Mouse (Mus musculus): ENCODE results near the gene Trim25. TPM values are rescaled to one million over a fixed set of nuclear protein-coding genes. Genes with fewer than 3 reads are reported as not detected.

Gene Trim25
- 5.5 and 13.7 TPM in 2 replicates for polyA plus RNA-seq (2015; fragmentation: Nextera tagmentation; extraction: Ambion mirVana)

GRCm38 (mm10) chr11:88998974-88999722 is at the start of gene Trim25:
Gene Trim25 (plus strand): TSS chr11:88999376.
- peak within 1 kb of the TSS; percentile 55 for H3K4me2 ChIP-seq
- peaks cover 10% of the 10 kb centered on the region for H3K4me1 ChIP-seq
- peak within 1 kb of the TSS; percentile 42 for H3K4me3 ChIP-seq (replicated peaks)
- H3K9ac ChIP-seq (replicated peaks): peak within 1 kb of the TSS; percentile 37; the same call in 1 of the 2 replicates
- H3K9me3 ChIP-seq (replicated peaks): no peaks in the 10 kb centered on the region
- no peak for ATAC-seq (ENCODE audit: low FRiP score)
- peaks cover 19% of the 10 kb centered on the region for H3K27me3 ChIP-seq (replicated peaks)
- no peak within 1 kb of the TSS for H3K27ac ChIP-seq (replicated peaks)
- WGBS: 2% methylated on average over 48 of the region's 48 CpGs
- no peaks in the 10 kb centered on the region for H3K36me3 ChIP-seq

GRCm38 (mm10) chr11:88949802-88950639 is 49.2 kb upstream of the Trim25 start:
- Histone ChIP-seq H3K4me1 (peaks cover 13% of the 10 kb centered on the region), H3K36me3 (peaks cover 13% of the 10 kb centered on the region), H3K4me3 (replicated peaks) (no peak overlapping the region), H3K4me2 (no peak overlapping the region), H3K27ac (replicated peaks) (no peak overlapping the region), H3K27me3 (replicated peaks) (no peaks in the 10 kb centered on the region), H3K9ac (replicated peaks) (no peak overlapping the region), H3K9me3 (replicated peaks) (no peaks in the 10 kb centered on the region)
- ATAC-seq (ENCODE audit: low FRiP score): no peak
- 87% methylated on average over 8 of the region's 8 CpGs for WGBS

- H3K36me3 ChIP-seq: peaks cover 9% of the 10 kb centered on the region
- no peak overlapping the region for H3K27ac ChIP-seq (replicated peaks)
- no peak for ATAC-seq (ENCODE audit: low FRiP score)
- no peaks in the 10 kb centered on the region for H3K9me3 ChIP-seq (replicated peaks)
- H3K4me2 ChIP-seq: no peak overlapping the region
- peaks cover 19% of the 10 kb centered on the region for H3K4me1 ChIP-seq
- H3K9ac ChIP-seq (replicated peaks): no peak overlapping the region
- no peak overlapping the region for H3K4me3 ChIP-seq (replicated peaks)
- no peaks in the 10 kb centered on the region for H3K27me3 ChIP-seq (replicated peaks)
- 92% methylated on average over 13 of the region's 13 CpGs for WGBS
Measured at GRCm38 (mm10) chr11:88950640-88951250, 48.4 kb upstream of the Trim25 start.

DNA sequence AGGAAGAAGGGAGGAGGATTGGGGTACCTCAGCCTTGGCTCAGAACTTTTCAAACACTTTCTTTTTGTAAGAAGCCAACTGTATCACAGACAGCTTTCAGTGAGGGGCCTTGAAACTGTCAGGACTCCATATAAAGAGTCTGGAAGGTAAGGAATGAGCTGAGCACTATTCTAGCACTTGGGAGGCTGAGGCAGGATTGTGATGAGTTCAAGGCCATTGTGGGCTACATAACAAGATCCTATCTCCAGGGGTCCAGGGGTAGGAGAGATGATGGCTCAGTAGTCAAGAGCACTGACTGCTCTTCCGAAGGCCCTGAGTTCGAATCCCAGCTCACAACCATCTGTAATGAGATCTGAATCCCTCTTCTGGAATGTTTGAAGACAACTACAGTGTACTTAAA is 47.6 kb upstream of the Trim25 start:
- WGBS: 97% methylated on average over 2 of the region's 2 CpGs
- Histone ChIP-seq H3K27me3 (replicated peaks) (no peaks in the 10 kb centered on the region), H3K36me3 (peaks cover 9% of the 10 kb centered on the region), H3K27ac (replicated peaks) (no peak overlapping the region), H3K4me3 (replicated peaks) (no peak overlapping the region), H3K9ac (replicated peaks) (no peak overlapping the region), H3K9me3 (replicated peaks) (no peaks in the 10 kb centered on the region), H3K4me2 (no peak overlapping the region), H3K4me1 (peaks cover 20% of the 10 kb centered on the region)
- no peak for ATAC-seq (ENCODE audit: low FRiP score)

DNA sequence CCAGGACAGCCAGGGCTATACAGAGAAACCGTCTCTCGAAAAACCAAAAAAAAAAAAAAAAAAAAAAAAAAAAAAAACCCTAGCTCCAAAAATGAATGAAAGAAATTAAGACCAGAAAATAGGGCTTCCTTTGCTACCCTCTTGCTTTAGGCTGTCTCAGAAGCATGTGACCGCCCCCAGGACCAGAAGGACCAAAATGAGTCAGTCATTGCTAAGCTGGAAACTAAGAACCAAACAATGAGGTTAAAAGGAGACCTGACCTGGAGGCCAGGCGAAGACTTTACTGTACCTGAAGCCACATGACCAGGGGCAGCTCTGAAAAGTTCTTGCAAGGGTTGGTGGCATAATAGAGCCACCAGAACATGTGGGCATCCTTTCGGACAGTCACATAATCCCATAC is 47.1 kb upstream of the Trim25 start:
- Histone ChIP-seq H3K36me3 (peaks cover 3% of the 10 kb centered on the region; the same call in 1 of the 2 replicates), H3K4me2 (no peak overlapping the region), H3K9me3 (replicated peaks) (no peaks in the 10 kb centered on the region), H3K27ac (replicated peaks) (no peak overlapping the region), H3K9ac (replicated peaks) (no peak overlapping the region), H3K4me3 (replicated peaks) (no peak overlapping the region), H3K27me3 (replicated peaks) (no peaks in the 10 kb centered on the region), H3K4me1 (peaks cover 20% of the 10 kb centered on the region)
- no peak for ATAC-seq (ENCODE audit: low FRiP score)
- 96% methylated on average over 5 of the region's 5 CpGs for WGBS

DNA sequence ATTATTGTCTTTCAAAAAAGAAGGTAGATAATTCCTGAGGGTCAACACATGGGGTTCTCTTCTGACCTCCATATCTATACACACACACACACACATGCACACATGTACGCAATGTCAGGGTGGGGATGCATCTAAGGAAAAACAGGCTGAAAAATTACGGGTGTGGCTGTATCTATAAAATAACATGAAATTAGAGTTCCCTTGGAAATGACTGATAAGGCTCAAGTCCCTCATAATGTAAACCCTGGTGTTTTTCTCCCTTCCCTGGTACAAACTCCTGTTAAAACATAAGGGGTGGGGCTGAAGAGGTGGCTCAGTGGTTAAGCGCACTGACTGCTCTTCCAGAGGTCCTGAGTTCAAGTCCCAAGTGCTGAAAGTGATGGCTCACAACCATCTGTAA is 45.6 kb upstream of the Trim25 start:
- Histone ChIP-seq H3K27ac (replicated peaks) (no peak overlapping the region), H3K4me2 (peak overlapping the region; percentile 59), H3K27me3 (replicated peaks) (no peaks in the 10 kb centered on the region), H3K36me3 (peaks cover 3% of the 10 kb centered on the region; the same call in 1 of the 2 replicates), H3K9ac (replicated peaks) (no peak overlapping the region), H3K4me3 (replicated peaks) (no peak overlapping the region), H3K4me1 (peaks cover 20% of the 10 kb centered on the region), H3K9me3 (replicated peaks) (no peaks in the 10 kb centered on the region)
- no peak for ATAC-seq (ENCODE audit: low FRiP score)
- 92% methylated on average over 3 of the region's 3 CpGs for WGBS

DNA sequence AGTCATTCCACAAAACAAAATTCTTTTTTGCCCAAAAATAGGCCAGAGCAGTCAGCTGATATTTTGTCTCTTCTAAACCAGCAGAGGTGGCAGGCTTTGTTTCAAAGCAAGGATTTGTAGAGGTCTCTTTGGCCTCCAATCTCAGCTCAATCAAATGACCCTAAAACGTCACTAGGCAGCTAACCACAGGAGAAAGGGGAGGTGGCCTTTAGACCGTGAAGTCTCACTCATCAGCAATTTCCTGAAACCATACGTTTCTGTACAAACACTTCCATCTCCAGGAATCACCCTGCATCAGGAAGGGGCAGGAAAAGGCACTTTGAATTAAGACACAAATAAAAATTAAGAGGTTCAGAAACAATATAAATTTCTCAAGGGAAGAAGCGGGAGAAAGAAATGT is 44.4 kb upstream of the Trim25 start:
- Histone ChIP-seq H3K27ac (replicated peaks) (peak overlapping the region; percentile 64), H3K27me3 (replicated peaks) (no peaks in the 10 kb centered on the region), H3K9me3 (replicated peaks) (no peaks in the 10 kb centered on the region), H3K36me3 (no peaks in the 10 kb centered on the region), H3K4me3 (replicated peaks) (peak overlapping the region; percentile 56), H3K4me1 (peaks cover 20% of the 10 kb centered on the region), H3K9ac (replicated peaks) (peak overlapping the region; percentile 56), H3K4me2 (peak overlapping the region; percentile 59)
- 4% methylated on average over 4 of the region's 4 CpGs for WGBS
- ATAC-seq (ENCODE audit: low FRiP score): peak; percentile 61; the same call in 1 of the 2 replicates

- no peaks in the 10 kb centered on the region for H3K9me3 ChIP-seq (replicated peaks)
- H3K27me3 ChIP-seq (replicated peaks): no peaks in the 10 kb centered on the region
- peak within 1 kb of the TSS; percentile 59 for H3K4me2 ChIP-seq
- H3K36me3 ChIP-seq: no peaks in the 10 kb centered on the region
- WGBS: 4% methylated on average over 34 of the region's 34 CpGs
- H3K4me1 ChIP-seq: peaks cover 20% of the 10 kb centered on the region
- peak within 1 kb of the TSS; percentile 56 for H3K9ac ChIP-seq (replicated peaks)
- ATAC-seq (ENCODE audit: low FRiP score): peak; percentile 96
- peak within 1 kb of the TSS; percentile 56 for H3K4me3 ChIP-seq (replicated peaks)
- H3K27ac ChIP-seq (replicated peaks): peak within 1 kb of the TSS; percentile 64
Measured at GRCm38 (mm10) chr11:88955217-88955969, 43.8 kb upstream of the Trim25 start, which contains the start of gene Scpep1. Gene Scpep1 (minus strand): TSS chr11:88955465.

- ATAC-seq (ENCODE audit: low FRiP score): no peak
- Histone ChIP-seq H3K27me3 (replicated peaks) (no peaks in the 10 kb centered on the region), H3K4me1 (peaks cover 15% of the 10 kb centered on the region), H3K9me3 (replicated peaks) (no peaks in the 10 kb centered on the region), H3K27ac (replicated peaks) (no peak overlapping the region), H3K9ac (replicated peaks) (no peak overlapping the region), H3K4me3 (replicated peaks) (no peak overlapping the region), H3K4me2 (no peak overlapping the region), H3K36me3 (no peaks in the 10 kb centered on the region)
- 81% methylated on average over 3 of the region's 3 CpGs for WGBS
Measured at GRCm38 (mm10) chr11:88958851-88959250, 40.3 kb upstream of the Trim25 start.

GRCm38 (mm10) chr11:88966881-88967361 is 32.3 kb upstream of the Trim25 start, which contains the start of gene Elobl:
Gene Elobl (minus strand): TSS chr11:88966931.
- Histone ChIP-seq H3K9me3 (replicated peaks) (no peaks in the 10 kb centered on the region), H3K27me3 (replicated peaks) (0 out of 2 replicates have a peak, but pooled peaks cover 3% of the 10 kb centered on the region), H3K4me2 (no peak within 1 kb of the TSS), H3K9ac (replicated peaks) (no peak within 1 kb of the TSS), H3K27ac (replicated peaks) (no peak within 1 kb of the TSS), H3K36me3 (no peaks in the 10 kb centered on the region), H3K4me1 (no peaks in the 10 kb centered on the region), H3K4me3 (replicated peaks) (no peak within 1 kb of the TSS)
- ATAC-seq (ENCODE audit: low FRiP score): no peak
- WGBS: 77% methylated on average over 3 of the region's 3 CpGs

Data from neural tube, embryonic 15.5 days (tissue).